Comparison of ENCODE assay signal across 10 mouse cellular contexts in the genomic region with DNA sequence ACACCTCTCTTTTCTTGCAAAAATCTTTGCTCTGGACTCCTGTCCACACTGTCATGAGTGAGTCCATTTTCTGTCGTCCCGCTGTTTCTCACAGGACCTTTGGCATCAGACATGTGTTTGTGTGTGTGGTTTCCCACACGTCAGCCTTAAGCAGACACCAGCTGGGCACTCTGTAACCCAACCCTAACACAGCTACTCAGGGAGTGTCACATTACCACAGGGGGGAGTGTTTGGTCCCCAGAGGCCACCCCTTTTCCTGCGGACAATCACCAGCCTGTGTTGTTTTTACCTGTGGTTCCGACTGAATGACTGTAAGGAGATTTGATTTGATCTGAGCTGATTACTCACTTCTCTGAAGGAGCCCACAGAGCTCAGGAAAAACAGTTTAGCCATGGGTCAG. TPM values are rescaled to one million over a fixed set of nuclear protein-coding genes. Genes with fewer than 3 reads are reported as not detected.
DNase-seq lines count a peak whose midpoint lies in the region; ATAC-seq and TF ChIP-seq lines count a peak whose summit lies in the region.
"Had no signal": no experiment of that assay in that cellular context is flagged by ENCODE, and none has a peak within 500 bp of the region (broad histone marks: within the 10 kb centered on the region; RNA-seq: fewer than 3 reads in every experiment).

No protein-coding gene starts in this region.

- ATAC-seq in kidney, embryonic 14.5 days (ENCODE audit: low FRiP score, low TSS enrichment): peak; percentile 81; the same call in 1 of the 2 replicates
- ATAC-seq in embryonic facial prominence, embryonic 15.5 days (ENCODE audit: insufficient number of reproducible peaks, low FRiP score, low TSS enrichment, low read depth): peak; percentile 49; the same call in 1 of the 2 replicates
- ATAC-seq in hindbrain, embryonic 11.5 days (ENCODE audit: low FRiP score): no peak

- peaks cover 26% of the 10 kb centered on the region for H3K4me1 ChIP-seq in kidney, embryonic 14.5 days (ENCODE audit: control insufficient read depth, insufficient read depth, low read length)
- peaks cover 34% of the 10 kb centered on the region for H3K4me1 ChIP-seq in embryonic facial prominence, embryonic 15.5 days
- peaks cover 9% of the 10 kb centered on the region for H3K4me1 ChIP-seq in hindbrain, embryonic 11.5 days (replicated peaks; ENCODE audit: control insufficient read depth, insufficient read depth, low read length)

- H3ac ChIP-seq in C2C12 (ENCODE audit: control insufficient read depth, insufficient read length, low read depth): no peak overlapping the region

- TF ChIP-seq CTCF in C2C12 (IDR thresholded peaks at IDR 0.05; ENCODE audit: control insufficient read depth, insufficient read depth, insufficient read length): no peak

- no peaks in the 10 kb centered on the region for H3K27me3 ChIP-seq in kidney, embryonic 14.5 days (ENCODE audit: control insufficient read depth, insufficient read depth, low read length)
- H3K27me3 ChIP-seq in C2C12 (ENCODE audit: control insufficient read depth, insufficient read depth, insufficient read length): peaks cover 15% of the 10 kb centered on the region
- H3K27me3 ChIP-seq in embryonic facial prominence, embryonic 15.5 days: no peaks in the 10 kb centered on the region
- H3K27me3 ChIP-seq in hindbrain, embryonic 11.5 days (ENCODE audit: control insufficient read depth, insufficient read depth, low read length): no peaks in the 10 kb centered on the region

- H3K9me3 ChIP-seq in kidney, embryonic 14.5 days (ENCODE audit: control insufficient read depth, low read length): no peaks in the 10 kb centered on the region
- no peaks in the 10 kb centered on the region for H3K9me3 ChIP-seq in embryonic facial prominence, embryonic 15.5 days (replicated peaks)
- peaks cover 3% of the 10 kb centered on the region; the same call in 1 of the 2 replicates for H3K9me3 ChIP-seq in hindbrain, embryonic 11.5 days (ENCODE audit: control insufficient read depth, low read length)

- H3K4me3 ChIP-seq in kidney, embryonic 14.5 days (ENCODE audit: low read length): no peak overlapping the region
- H3K4me3 ChIP-seq in C2C12 (ENCODE audit: insufficient read depth, poor library complexity, severe bottlenecking): no peak overlapping the region
- H3K4me3 ChIP-seq in embryonic facial prominence, embryonic 15.5 days (replicated peaks): no peak overlapping the region
- no peak overlapping the region for H3K4me3 ChIP-seq in hindbrain, embryonic 11.5 days (ENCODE audit: low read depth, low read length)
- H3K4me3 ChIP-seq: erythroblast, embryonic 14.5 days had no signal

- H3K4me2 ChIP-seq in kidney, embryonic 14.5 days (replicated peaks; ENCODE audit: low read depth, low read length): no peak overlapping the region
- H3K4me2 ChIP-seq in embryonic facial prominence, embryonic 15.5 days (replicated peaks): no peak overlapping the region
- no peak overlapping the region for H3K4me2 ChIP-seq in hindbrain, embryonic 11.5 days (replicated peaks; ENCODE audit: low read depth, low read length)
- H3K4me2 ChIP-seq: midbrain, embryonic 11.5 days had no signal

- no peak for DNase-seq in kidney, postnatal 10 days
- peak; percentile 37 for DNase-seq in lung, postnatal 36 days
- no peak for DNase-seq in Muller cell, postnatal 12 days (ENCODE audit: inconsistent ontology term)
- DNase-seq in gastrocnemius, postnatal 4 days (ENCODE audit: low spot score in 2 of 2): no peak
- DNase-seq in hindbrain, embryonic 11.5 days (ENCODE audit: low spot score): no peak

- H3K27ac ChIP-seq in kidney, embryonic 14.5 days (ENCODE audit: low read depth, low read length): peak overlapping the region; percentile 63; the same call in 1 of the 2 replicates
- H3K27ac ChIP-seq in embryonic facial prominence, embryonic 15.5 days (replicated peaks): no peak overlapping the region
- H3K27ac ChIP-seq in hindbrain, embryonic 11.5 days (ENCODE audit: low read depth, low read length): no peak overlapping the region

- no peaks in the 10 kb centered on the region for H3K36me3 ChIP-seq in kidney, embryonic 14.5 days (ENCODE audit: control insufficient read depth, insufficient read depth, low read length)
- no peaks in the 10 kb centered on the region for H3K36me3 ChIP-seq in C2C12 (ENCODE audit: control insufficient read depth, insufficient read depth)
- H3K36me3 ChIP-seq in embryonic facial prominence, embryonic 15.5 days: no peaks in the 10 kb centered on the region
- H3K36me3 ChIP-seq in hindbrain, embryonic 11.5 days (ENCODE audit: control insufficient read depth, insufficient read depth, low read length): no peaks in the 10 kb centered on the region

- no peaks in the 10 kb centered on the region for H3K79me2 ChIP-seq in C2C12 (ENCODE audit: control insufficient read depth, insufficient read depth)

- no peaks in the 10 kb centered on the region for H3K79me3 ChIP-seq in C2C12 (ENCODE audit: low read depth)

- 2% methylated on average over 5 of the region's 5 CpGs for WGBS in kidney, embryonic 14.5 days
- 14% methylated on average over 5 of the region's 5 CpGs for WGBS in embryonic facial prominence, embryonic 15.5 days
- 31% methylated on average over 5 of the region's 5 CpGs for WGBS in hindbrain, embryonic 11.5 days

- no peak overlapping the region for H3K9ac ChIP-seq in kidney, embryonic 14.5 days (ENCODE audit: low read depth, low read length)
- H3K9ac ChIP-seq in embryonic facial prominence, embryonic 15.5 days: no peak overlapping the region
- H3K9ac ChIP-seq in hindbrain, embryonic 11.5 days (ENCODE audit: low read depth, low read length): no peak overlapping the region

TF ChIP-seq in C2C12, 6 proteins besides CTCF, POLR2A, EP300 and RAD21:
- TF ChIP-seq MYOG (IDR thresholded peaks at IDR 0.05; ENCODE audit: control insufficient read depth, extremely low read depth, insufficient read length): no peak
- TF ChIP-seq MYOD1 (IDR thresholded peaks at IDR 0.05; ENCODE audit: control insufficient read depth, insufficient read length, low read depth): peak; percentile 79
- TF ChIP-seq CEBPB (IDR thresholded peaks at IDR 0.05; ENCODE audit: low read depth): no peak

RNA-seq across cellular contexts. Expression of a gene that starts 39.3 kb away (rescaled TPM):
- polyA plus RNA-seq in kidney, embryonic 14.5 days (2014; fragmentation: Nextera tagmentation; extraction: Ambion mirVana): 3.3 and 5.3 TPM in 2 replicates
- polyA plus RNA-seq in C2C12 (2012; fragmentation: generic; extraction: Trizol): 0.05 TPM
- 3.4 and 4.1 TPM in 2 replicates for polyA plus RNA-seq in embryonic facial prominence, embryonic 15.5 days (2015; fragmentation: Nextera tagmentation; extraction: Ambion mirVana)
- total RNA-seq in gastrocnemius, postnatal 4 days (2021): 1 to 10 TPM; 6.2 TPM
- polyA plus RNA-seq in hindbrain, embryonic 11.5 days (2014; fragmentation: Nextera tagmentation; extraction: Ambion mirVana): 2.8 and 4.3 TPM in 2 replicates
